Mouse (Mus musculus) embryo, embryonic 9.5 days (tissue): ENCODE results near the gene Vmn1r126.
"Not testable (repeated sequence)": the region's sequence is repeated elsewhere in the genome, so short reads cannot be mapped to it uniquely, and the experiment has no call there.

Experiments used
- DNase-seq: peaks from one replicate; pipeline ENCODE4 v3.0.0-alpha.2; 2017; ENCODE audit errors: extremely low spot score

Gene Vmn1r126

GRCm38 (mm10) chr7:21301367-21301766, at the start of gene Vmn1r126:
Gene Vmn1r126, minus strand, starts transcription at chr7:21301467.
- DNase-seq: not testable (repeated sequence)

DNA sequence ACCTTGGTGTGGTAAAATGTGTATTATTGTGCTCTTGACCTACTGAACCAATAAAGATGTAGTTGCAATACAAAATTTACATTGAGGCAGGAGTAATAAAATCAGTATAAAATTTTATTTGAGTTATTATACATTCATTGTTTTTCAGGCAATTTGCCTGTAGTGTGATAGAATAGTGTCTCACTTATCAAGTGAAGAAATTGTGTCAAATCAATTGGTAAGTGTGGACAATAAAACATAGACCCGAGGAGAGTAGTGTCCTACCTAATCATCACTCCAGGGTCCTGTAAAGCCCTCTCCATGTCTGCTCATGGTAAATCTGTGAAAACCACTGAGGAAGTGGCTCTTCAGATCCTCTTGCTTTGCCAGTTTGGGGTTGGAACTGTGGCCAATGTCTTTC, 47.8 kb upstream of the Vmn1r126 start, which contains the start of gene Vmn1r128:
Vmn1r128 (plus strand) TSS at position 301 of the 400 bp plus-strand sequence.
- DNase-seq: not testable (repeated sequence)

DNA sequence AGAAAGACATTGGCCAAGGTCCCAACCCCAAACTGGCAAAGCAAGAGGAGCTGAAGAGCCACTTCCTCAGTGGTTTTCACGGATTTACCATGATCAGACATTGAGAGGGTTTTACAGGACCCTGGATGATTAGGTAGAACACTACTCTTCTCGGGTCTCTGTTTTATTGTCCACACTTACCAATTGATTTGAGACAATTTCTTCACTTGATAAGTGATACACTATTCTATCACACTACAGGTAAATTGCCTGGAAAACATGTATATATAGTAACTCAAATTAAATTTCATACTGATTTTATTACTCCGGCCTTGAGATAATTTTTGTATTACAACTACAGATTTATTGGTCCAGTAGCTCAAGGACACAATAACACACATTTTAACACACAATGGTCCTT, 18.5 kb upstream of the Vmn1r126 start, which contains the start of gene Vmn1r127:
Vmn1r127 (minus strand) TSS at position 101 of the 400 bp plus-strand sequence.
- DNase-seq: not testable (repeated sequence)

DNA sequence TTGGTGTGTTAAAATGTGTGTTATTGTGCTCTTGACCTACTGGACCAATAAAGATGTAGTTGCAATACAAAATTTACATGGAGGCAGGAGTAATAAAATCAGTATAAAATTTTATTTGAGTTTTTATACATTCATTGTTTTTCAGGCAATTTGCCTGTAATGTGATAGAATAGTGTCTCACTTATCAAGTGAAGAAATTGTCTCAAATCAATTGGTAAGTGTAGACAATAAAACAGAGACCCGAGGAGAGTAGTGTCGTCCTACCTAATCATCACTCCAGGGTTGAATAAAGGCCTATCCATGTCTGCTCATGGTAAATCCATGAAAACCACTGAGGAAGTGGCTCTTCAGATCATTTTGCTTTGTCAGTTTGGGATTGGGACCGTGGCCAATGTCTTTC, 29.4 kb downstream of the Vmn1r126 start, which contains the start of gene Vmn1r125:
Vmn1r125 (plus strand) TSS at position 301 of the 400 bp plus-strand sequence.
- DNase-seq: not testable (repeated sequence)

GRCm38 (mm10) chr7:21260517-21260916, 40.8 kb downstream of the Vmn1r126 start, which contains the start of gene Vmn1r124:
Gene Vmn1r124, minus strand, starts transcription at chr7:21260617.
- DNase-seq: not testable (repeated sequence)
